Mouse (Mus musculus): Measurements from ENCODE around the gene Optn.
A peak's percentile ranks its signal among the peaks of the same experiment; 100 is the strongest.

Optn gene

GRCm38 (mm10) chr2:5061133-5061708, 2.6 kb downstream of the Optn start:
- DNase-seq (ENCODE audit: low spot score) = no peak

- no peak for DNase-seq (ENCODE audit: low spot score)
These were observed 3.9 kb downstream of the Optn start for GRCm38 (mm10) chr2:5059997-5060396.

GRCm38 (mm10) chr2:5058436-5058835, 5.4 kb downstream of the Optn start:
- peak; percentile 61 for DNase-seq (ENCODE audit: low spot score)

GRCm38 (mm10) chr2:5050562-5050961, 13.3 kb downstream of the Optn start:
- no peak for DNase-seq (ENCODE audit: low spot score)

GRCm38 (mm10) chr2:5047016-5047415, 16.8 kb downstream of the Optn start:
- no peak for DNase-seq (ENCODE audit: low spot score)

- no peak for DNase-seq (ENCODE audit: low spot score)
These were observed 18.4 kb downstream of the Optn start for GRCm38 (mm10) chr2:5045269-5045965.

- no peak for DNase-seq (ENCODE audit: low spot score)
These were observed 19.5 kb downstream of the Optn start for GRCm38 (mm10) chr2:5044321-5044720.

- no peak for DNase-seq (ENCODE audit: low spot score)
These were observed 20.4 kb downstream of the Optn start for GRCm38 (mm10) chr2:5043476-5043761.

- no peak for DNase-seq (ENCODE audit: low spot score)
These were observed 21.0 kb downstream of the Optn start for GRCm38 (mm10) chr2:5042616-5043475.

- no peak for DNase-seq (ENCODE audit: low spot score)
These were observed 22.0 kb downstream of the Optn start for GRCm38 (mm10) chr2:5041854-5042253.

- no peak for DNase-seq (ENCODE audit: low spot score)
These were observed 23.3 kb downstream of the Optn start for GRCm38 (mm10) chr2:5040281-5041161.

- no peak for DNase-seq (ENCODE audit: low spot score)
These were observed 24.3 kb downstream of the Optn start for GRCm38 (mm10) chr2:5039350-5040170.

GRCm38 (mm10) chr2:5038320-5038719, 25.5 kb downstream of the Optn start:
- DNase-seq (ENCODE audit: low spot score) = no peak

- peak; percentile 73 for DNase-seq (ENCODE audit: low spot score)
These were observed 26.5 kb downstream of the Optn start for GRCm38 (mm10) chr2:5037390-5037789.

- no peak for DNase-seq (ENCODE audit: low spot score)
These were observed 27.3 kb downstream of the Optn start for GRCm38 (mm10) chr2:5036411-5037076.

- DNase-seq (ENCODE audit: low spot score) = no peak
These were observed 28.6 kb downstream of the Optn start for GRCm38 (mm10) chr2:5035241-5035640.

- no peak for DNase-seq (ENCODE audit: low spot score)
These were observed 29.1 kb downstream of the Optn start for GRCm38 (mm10) chr2:5034801-5035200.

- no peak for DNase-seq (ENCODE audit: low spot score)
These were observed 30.1 kb downstream of the Optn start for GRCm38 (mm10) chr2:5033546-5034420.

GRCm38 (mm10) chr2:5032665-5033064, 31.2 kb downstream of the Optn start:
- no peak for DNase-seq (ENCODE audit: low spot score)

GRCm38 (mm10) chr2:5031215-5031614, 32.6 kb downstream of the Optn start:
- DNase-seq (ENCODE audit: low spot score) = no peak

Measured in lung, postnatal 25 days (tissue).